Mouse (Mus musculus) lung, postnatal 14 days (tissue): ENCODE data around the gene Bcl7c.
"Not testable (repeated sequence)": the region's sequence is repeated elsewhere in the genome, so short reads cannot be mapped to it uniquely, and the experiment has no call there.

ENCODE experiments used
- DNase-seq: peaks from one replicate; pipeline ENCODE4 v3.0.0; 2021

Gene Bcl7c

GRCm38 (mm10) chr7:127714816-127715215 lies 6.1 kb upstream of the Bcl7c start:
- no peak for DNase-seq

GRCm38 (mm10) chr7:127712461-127713385 lies 4.0 kb upstream of the Bcl7c start, which contains the start of gene Ctf1:
Gene Ctf1 (plus strand): TSS chr7:127712736.
- peak; percentile 78 for DNase-seq

GRCm38 (mm10) chr7:127711456-127711855 lies 2.7 kb upstream of the Bcl7c start:
- DNase-seq: no peak

- DNase-seq: no peak
These were observed 2.3 kb upstream of the Bcl7c start for GRCm38 (mm10) chr7:127711031-127711430.

GRCm38 (mm10) chr7:127709261-127709979 lies 687 bp upstream of the Bcl7c start:
- no peak for DNase-seq

- no peak for DNase-seq
These were observed 851 bp downstream of the Bcl7c start for GRCm38 (mm10) chr7:127707957-127708206.

- DNase-seq: no peak
These were observed 1.4 kb downstream of the Bcl7c start for GRCm38 (mm10) chr7:127707045-127707956.

GRCm38 (mm10) chr7:127705706-127706105 lies 3.0 kb downstream of the Bcl7c start:
- no peak for DNase-seq

- no peak for DNase-seq
These were observed 4.1 kb downstream of the Bcl7c start for GRCm38 (mm10) chr7:127704598-127704997.

- no peak for DNase-seq
These were observed 5.1 kb downstream of the Bcl7c start for GRCm38 (mm10) chr7:127703561-127704178.

- DNase-seq: no peak
These were observed 7.9 kb downstream of the Bcl7c start for GRCm38 (mm10) chr7:127700712-127701331.

- DNase-seq: no peak
These were observed 9.7 kb downstream of the Bcl7c start for GRCm38 (mm10) chr7:127698986-127699385.

GRCm38 (mm10) chr7:127693730-127694129 lies 15.0 kb downstream of the Bcl7c start:
- not testable (repeated sequence) for DNase-seq

GRCm38 (mm10) chr7:127693290-127693689 lies 15.4 kb downstream of the Bcl7c start:
- no peak for DNase-seq

- peak; percentile 80 for DNase-seq
These were observed 17.3 kb downstream of the Bcl7c start for GRCm38 (mm10) chr7:127691221-127691989.

GRCm38 (mm10) chr7:127689626-127690280 lies 19.0 kb downstream of the Bcl7c start:
- DNase-seq: no peak

- no peak for DNase-seq
These were observed 19.8 kb downstream of the Bcl7c start for GRCm38 (mm10) chr7:127688935-127689334.

- DNase-seq: no peak
These were observed 21.8 kb downstream of the Bcl7c start for GRCm38 (mm10) chr7:127686740-127687449.

- DNase-seq: peak; percentile 25
These were observed 23.3 kb downstream of the Bcl7c start for GRCm38 (mm10) chr7:127685304-127686018.
